Mouse (Mus musculus): Measurements from ENCODE around the gene Fam71e2.

Fam71e2 gene

DNA sequence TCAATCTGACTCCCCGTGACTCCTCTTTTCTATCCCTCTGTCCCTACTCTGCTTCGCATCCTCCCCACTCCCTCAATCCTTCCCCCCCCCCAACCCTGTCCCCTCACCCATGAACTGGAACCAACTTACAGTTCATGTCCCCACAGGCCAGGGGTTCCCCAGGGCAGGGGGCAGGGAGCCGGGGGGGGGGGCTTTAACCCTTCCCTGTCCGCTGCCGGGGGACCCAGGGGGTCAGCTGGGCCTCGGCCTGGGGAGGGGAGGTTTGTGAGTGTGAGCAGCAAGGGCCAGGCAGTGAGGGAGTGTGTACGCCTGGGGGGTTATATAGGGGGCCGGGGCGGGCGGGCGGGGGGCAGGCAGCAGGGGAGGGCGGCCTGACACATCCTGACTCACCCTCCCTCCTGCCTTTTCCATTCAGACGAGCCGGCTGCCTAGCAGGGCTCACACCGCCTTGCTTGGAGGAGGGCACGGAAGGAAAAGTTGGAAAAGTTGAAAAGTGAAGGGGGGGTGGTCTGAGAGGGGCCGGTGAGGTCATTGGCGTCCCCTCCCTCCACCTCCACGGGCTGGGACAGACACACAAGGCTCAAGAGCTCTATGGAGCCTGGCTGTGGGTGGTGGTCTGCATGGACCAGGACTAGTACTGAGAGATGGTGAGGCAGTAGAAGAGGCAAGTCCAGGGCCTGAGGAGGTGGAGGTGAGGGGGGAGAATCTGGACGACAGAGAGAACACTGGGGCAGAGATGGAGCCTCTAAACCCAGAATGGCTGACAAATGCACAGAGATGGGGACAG, 6.9 kb upstream of the Fam71e2 start:
- DNase-seq (ENCODE audit: low spot score), result no peak

DNA sequence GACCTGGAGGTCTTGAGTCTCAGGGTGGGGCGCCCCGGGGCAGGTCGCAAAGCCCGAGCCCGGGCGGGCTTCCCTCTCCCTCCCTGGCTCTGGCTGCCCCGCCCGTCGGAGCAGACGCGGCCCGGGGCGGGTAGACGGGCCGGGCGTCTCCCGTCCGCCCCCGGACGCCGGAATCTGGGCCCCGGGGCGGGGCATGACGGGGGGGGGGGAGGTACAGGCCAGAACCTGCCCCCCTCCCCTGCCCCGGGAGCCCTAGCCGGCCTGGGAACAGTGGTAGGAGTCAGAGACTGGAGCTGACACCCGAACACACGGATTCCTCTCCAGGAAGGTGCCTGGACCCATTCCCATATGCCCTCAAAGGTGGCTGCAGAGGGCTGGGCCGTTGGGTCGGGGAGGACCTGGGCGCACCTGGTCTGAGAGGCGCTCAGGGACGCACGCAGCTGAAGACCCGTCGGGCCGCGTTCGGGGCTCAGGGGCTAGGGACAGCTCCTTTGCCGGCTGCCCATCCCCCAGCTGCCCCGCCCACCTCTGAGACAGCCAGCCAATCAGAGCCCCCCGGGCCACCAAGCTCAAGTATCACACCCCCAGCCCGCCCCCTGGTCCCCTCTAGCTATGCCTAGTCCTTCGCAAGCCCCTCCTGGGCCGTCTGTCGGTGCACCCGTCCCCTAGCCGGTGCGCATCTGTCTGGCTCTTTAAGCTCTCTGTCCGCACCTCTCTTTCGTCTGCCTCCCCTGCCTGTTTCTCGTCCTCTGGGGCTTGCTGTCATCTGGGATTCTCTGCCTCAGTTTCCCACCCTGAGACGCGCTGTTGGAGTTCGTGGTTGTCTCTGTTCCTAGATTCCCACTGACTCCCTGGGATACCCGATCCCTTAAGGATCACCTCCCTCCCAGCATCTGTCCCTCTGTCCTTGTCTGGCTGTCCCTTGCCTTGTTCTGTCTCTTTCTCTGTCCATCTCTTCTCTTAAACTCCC, 6.0 kb upstream of the Fam71e2 start:
- DNase-seq (ENCODE audit: low spot score), result peak; percentile 62

DNA sequence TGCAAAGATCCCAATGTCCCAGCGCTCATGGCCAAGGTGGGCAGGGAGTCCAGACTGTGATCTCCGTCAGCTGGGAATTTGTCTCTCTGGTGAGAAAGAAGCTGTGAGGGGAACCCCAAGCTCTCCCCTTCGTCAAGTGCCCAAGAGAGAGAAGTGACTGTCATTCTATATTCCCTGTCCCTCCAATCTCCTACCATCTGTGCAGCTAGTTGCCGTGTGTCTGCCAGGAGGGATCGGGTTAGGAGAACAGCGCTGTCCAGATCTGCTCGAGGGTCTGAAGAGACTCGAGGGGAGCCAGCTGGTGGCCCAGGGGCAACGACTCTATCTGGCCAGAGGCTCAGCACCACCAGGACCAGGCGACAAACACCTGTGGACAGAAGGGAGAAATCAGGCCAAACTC, 5.0 kb upstream of the Fam71e2 start:
- DNase-seq (ENCODE audit: low spot score), result no peak

DNA sequence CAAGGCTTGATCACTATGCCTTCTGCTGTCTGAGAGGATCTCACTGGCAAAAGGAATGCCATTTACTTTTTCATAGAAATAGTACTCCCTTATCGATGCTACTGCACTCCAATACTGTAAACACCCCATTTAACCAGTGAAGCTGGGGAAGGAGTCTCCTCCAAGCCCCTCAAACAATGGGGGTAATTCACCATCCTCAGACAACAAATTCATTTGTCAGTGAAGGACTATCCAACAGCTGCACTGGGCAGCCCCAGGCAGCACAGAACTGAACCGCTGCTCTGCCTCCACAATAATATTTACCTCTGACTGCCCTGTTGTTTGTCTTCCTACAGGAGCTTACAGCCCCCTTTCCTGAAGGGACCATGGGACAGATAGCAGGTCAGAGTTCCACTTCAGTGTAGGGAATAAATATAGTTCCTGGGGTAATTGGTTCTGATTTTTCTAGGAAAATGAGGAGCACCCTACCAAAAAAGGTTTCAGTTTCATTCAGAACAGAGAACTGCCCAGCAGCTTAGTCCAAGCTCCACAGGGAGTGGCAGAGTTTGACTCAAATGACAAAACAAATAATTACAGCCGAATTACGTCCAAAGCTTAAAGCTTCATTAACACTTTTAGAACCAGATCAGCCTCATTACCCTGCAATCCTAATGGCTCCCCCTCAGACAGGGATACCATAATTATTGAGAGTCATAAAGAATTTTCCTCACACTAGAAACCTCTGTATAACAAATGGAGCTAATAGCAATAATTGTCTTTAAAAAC, 6.0 kb downstream of the Fam71e2 start:
- no peak for DNase-seq (ENCODE audit: low spot score)

DNA sequence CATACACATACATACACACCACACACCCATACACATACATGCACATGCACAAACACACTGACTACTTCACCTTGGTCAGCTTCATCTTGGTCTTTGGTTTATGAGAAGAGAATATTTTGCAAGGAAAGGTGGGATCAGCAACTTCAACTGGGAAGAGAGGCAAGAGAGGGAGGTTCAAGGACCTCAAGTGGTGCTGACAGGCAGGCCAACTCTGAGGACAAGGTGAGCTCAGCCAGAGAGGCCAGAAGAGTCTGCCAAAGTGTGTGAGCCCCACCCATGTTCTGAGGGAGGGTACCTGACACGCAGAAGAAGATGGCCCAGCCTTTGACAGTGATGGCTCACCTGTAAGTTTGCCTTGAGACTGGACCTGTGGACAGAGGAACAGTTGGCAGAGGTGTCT, 11.4 kb downstream of the Fam71e2 start:
- no peak for DNase-seq (ENCODE audit: low spot score)

DNA sequence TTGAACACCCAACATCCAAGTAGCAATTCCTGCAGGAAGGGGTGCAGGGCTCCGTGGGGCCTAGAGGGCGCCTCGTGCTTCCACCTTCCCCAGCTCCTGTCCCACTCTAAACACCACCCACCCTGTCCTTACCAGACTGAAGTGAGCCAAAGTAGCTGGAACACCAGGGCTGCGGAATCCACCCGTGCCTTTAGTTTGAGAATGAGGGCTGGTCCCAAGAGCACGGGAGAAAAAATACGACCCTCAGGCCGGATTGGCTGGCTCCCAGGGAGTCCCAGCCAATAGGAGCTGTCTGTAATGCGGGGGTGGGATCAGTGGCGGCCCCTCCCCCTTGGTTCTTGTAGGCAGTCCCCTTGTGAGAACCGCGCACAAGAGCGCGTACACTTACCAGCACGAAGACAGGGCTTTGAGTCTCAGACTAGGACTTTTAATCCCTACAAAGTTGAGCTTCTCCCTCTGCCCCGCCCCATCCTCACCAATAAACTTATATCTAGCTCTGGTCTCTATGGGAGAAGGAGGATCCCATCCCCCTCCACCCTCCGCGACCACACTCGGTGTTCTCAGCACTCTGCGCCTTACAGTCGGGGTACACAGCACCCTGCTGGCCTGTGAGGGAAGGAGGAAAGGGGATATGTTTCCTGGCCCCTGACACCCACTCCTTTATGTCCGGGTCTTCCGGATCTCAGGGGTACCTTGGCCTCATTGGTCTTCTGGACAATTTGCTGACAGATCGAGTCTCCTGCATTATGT, 18.1 kb downstream of the Fam71e2 start, which contains the start of gene Cox6b2:
TSS of gene Cox6b2 (minus strand) at position 274 of the 750 bp plus-strand sequence.
- DNase-seq (ENCODE audit: low spot score), result peak; percentile 61

DNA sequence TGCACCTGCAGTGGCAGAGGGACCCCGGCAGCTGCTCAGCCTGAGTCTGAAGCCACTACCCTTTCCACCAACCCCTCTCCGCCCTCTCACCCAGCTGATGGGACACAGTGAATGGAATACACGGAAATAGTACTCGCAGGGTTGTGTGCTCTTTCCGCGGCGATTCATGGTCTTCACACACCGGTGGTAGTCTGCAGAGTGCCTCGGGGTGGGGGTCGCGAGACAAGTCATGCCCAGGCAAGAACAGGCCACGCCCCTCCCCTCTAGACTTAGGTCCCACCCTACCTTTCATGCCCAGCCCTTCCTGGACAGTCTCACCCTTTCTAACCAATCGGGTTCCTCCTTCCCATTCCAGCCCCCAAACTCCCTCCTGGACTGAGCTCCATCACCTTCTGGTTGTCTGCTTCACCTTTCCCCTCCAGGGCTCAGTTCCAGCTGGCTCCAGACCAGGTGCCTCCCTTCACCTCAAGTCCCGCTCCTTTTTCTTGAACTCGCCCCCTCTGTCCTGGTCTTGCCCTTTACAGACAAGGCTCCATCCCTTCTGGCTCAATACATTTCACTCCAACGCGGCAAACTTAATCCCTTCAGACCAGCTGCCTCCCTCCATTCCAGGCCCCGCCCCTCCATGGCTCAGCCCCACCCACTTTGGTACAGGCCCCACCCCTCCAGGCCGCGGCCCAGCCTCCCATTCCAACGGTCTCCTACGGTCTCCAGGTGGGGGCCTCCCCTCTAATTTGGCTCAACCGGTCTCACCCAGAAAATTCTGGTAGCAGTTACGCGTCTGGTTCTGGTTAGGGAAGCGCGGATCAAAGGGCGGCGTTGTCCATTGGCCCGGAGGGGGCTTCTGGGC, 18.9 kb downstream of the Fam71e2 start:
- DNase-seq (ENCODE audit: low spot score), result peak; percentile 41

DNA sequence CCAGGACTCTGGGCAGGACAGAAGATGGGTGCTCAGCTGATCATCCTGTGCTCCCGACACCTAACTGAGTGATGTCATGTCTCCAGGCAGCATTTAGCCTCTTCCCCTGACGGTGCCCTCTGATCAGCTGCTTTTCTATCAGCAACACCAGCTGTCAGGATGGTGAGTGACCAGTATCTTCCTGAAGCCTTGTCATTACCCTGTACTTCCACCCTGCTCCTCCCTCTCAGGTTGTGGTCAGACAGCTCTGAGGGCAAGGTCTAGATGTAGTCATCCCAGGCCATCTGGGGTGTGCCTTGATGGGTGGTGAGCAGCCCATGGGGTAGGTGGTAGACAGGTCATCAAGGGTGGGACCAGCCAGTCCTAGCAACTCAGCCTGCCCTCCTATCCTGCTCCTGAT, 21.9 kb downstream of the Fam71e2 start:
- no peak for DNase-seq (ENCODE audit: low spot score)

DNA sequence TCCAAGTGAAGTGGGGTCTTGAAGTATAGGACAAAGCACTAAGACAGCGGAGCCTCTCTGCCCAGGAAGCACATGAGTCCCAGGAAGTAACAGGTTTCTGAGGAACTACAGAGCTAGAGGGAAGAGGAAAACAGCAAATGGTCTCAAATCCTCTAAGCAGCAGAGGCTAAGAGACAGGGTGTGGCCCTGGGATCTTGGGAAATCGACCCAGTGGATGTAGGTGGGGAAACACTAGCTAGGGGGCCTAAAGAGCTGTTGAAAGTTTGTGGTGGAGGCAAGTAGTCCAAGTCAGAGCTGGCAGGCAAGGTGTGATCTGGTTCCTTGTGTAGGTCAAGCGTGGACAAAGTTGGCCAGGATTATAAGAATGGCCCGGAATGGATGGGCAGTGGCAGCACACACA, 22.8 kb downstream of the Fam71e2 start:
- DNase-seq (ENCODE audit: low spot score), result no peak

DNA sequence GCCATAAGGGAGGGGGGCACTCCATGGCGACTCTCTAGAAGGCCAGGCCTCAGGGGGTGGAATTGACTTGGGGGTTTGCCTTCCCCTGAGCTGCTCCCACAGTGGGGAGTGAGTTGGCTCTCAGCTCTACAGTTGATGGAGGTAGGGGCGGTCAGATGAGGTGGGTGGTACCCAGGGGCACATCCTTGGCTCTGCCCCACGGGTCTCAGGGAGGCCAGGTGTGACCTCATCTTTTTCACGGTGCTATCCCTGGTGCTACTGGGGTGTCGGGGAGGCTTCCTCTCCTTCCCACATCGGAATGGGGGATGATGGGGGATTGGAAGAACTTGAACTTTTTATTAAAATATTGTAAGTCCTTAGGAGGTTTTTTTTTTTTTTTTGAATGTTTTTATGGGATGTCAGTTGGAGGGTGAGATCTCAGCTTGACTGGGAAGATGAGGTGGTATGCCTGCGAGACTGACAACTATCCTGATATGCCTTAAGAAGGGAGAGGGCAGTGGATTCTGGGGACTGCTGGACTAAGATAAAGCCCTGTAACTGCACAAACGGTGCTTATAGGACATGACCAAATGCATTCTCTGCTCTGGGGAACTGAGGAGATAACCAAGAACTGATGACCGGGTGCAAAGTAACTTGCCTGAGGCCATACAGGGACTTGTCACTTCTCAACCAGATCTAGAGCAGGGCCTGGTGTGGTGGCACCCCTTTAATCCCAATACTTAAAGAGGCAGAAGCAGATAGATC, 23.8 kb downstream of the Fam71e2 start:
- no peak for DNase-seq (ENCODE audit: low spot score)

DNA sequence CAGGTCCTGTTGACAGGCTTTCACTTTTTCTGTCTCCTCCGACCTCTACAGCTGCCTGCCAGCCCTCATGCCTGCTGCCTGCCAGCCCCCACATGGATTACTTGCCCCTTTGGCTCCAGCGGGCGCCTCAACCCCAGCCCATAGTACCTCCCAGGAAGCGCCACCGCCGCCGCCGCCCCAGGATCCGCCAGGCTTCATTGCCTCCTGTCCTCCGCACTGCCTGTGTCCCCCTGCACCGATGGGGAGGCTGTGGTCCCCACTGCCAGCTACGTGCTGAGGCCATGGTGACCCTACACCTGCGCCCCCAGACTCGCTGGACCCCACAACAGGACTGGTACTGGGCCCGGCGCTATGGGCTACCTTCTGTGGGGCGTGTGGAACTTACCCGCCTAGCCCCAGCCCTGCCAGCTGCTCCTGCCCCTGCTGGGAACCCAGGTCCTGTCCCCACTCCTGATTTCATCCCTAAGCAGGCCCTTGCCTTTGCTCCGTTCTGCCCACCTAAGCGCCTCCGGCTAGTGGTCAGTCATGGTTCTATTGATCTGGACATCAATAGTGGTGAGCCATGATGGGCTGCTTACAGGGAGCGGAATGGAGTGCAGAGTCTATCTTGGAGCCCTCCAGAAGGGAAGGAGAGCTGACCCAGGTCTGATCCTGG, 24.6 kb downstream of the Fam71e2 start:
- DNase-seq (ENCODE audit: low spot score), result no peak

DNA sequence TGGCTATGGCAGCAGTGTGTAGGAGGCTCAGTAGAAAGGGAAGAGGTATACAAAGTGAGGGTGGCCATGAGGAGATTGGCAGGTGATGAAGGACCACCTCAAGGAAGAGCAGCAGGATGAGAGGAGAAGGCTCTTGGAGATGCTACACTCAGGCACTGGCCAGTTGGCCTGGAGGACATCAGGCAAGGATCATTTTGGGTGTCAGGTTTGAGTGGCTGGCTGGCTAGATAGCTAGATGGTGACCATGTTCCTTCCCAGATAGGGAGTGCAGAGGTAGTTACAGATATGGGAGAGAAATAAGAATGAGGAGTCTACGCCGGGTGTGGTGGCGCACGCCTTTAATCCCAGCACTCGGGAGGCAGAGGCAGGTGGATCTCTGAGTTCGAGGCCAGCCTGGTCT, 26.2 kb downstream of the Fam71e2 start:
- DNase-seq (ENCODE audit: low spot score), result no peak

DNA sequence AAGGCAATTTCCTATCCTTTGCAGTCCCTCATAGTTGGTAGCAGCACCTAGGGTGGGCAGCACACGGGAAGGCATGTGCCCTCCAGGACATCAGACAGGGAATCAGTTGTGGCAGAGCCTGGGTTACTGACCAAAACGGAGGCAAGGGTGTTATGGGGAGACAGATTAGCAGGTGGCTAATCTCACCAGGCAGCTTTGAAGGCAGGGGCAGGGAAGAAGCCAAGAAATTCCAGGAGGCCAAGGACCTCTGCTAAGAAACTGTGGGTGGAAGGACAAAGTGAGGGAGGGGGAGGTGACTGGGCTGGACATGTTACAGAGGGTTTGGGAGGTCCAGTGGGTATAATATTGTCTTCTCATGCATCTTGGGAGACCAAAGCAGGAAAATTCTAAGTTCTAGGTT, 27.7 kb downstream of the Fam71e2 start:
- no peak for DNase-seq (ENCODE audit: low spot score)

DNA sequence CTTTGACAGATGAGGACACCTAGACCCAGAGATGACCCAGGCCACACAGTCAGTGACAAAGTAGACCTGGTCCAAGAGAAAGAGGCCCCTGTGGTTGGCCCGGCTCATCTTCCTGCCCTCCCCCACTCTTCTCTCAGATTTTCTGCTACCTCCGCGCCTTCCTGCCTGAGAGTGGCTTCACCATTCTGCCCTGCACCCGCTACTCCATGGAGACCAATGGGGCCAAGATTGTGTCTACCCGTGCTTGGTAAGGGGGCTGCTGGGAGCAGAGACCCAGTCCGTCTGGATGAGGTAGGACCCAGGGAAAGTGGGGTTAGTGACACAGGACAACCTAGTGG, 28.7 kb downstream of the Fam71e2 start:
- no peak for DNase-seq (ENCODE audit: low spot score)

DNA sequence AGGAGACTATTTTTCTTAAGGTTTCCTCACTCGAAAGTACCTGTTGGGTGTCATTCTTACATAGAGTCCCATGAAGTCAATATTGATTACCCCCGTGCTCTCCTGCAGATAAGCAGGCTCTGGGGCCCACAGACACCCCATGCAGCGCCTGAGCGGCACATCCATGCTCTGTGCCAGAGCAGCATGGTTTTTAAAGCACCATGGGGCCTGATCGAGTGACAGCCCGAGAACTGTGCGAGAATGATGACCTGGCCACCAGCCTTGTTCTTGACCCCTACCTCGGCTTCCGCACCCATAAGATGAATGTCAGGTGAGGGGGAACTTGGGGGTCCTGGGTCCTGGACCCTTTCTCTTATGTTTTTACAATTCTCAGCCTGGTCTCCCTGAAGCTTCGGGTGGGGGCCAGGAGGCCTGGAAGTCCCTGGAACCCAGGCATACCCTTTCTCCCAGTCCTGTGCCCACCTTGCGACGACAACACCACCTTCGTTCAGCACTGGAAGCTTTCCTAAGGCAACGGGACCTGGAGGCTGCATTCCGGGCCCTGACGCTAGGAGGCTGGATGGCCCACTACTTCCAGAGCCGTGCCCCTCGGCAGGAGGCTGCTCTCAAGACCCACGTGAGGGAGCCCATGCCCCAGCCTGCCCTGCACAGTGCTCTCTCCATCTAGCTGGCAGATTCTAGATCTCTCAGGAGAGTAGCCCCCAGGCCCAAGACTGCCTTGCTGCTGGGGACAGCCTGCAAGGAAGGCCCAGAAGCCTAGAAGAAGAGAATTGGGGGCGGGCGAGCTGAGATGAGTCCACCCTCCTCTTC, 29.2 kb downstream of the Fam71e2 start:
- DNase-seq (ENCODE audit: low spot score), result no peak

DNA sequence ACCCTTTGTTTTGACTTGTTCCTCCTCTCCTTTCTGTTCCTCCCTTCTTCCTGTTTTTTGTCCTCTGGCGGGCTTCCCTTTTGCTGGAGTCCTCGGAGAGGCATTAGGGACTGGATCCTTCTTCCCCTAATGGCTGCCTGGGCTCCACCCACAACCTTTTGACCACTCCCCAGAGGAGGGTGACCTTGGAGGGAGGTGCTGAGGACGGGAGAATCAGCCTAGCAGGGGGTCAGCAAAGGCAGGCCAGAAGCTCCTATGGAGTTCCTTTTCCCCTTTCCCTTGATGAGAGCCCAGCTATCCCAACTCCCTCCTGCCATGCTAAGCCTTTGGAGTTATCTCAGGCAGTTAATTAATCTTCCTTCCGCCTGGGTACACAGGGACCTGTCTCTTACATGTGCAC, 30.0 kb downstream of the Fam71e2 start:
- DNase-seq (ENCODE audit: low spot score), result peak; percentile 41

DNA sequence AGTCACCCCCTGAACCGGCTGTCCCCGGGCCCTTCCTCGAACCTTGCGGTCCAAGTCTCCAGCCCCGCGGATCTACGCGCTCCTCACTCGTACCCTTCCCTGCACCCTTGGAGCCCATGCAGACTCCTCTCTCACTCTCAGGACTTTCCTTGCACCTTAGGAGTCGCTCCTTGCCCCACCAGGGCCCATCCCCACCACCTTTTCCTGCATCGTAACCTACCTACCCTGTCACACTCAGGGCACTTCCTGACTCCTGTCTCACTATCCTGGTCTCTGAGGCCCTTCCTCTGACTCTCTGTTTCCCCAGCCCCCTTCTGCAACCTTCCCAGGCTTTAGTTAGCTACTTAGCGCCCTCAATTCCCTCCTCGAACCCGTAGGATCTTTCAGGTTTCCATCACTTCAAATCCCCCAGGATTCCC, 30.8 kb downstream of the Fam71e2 start:
- DNase-seq (ENCODE audit: low spot score), result no peak

DNA sequence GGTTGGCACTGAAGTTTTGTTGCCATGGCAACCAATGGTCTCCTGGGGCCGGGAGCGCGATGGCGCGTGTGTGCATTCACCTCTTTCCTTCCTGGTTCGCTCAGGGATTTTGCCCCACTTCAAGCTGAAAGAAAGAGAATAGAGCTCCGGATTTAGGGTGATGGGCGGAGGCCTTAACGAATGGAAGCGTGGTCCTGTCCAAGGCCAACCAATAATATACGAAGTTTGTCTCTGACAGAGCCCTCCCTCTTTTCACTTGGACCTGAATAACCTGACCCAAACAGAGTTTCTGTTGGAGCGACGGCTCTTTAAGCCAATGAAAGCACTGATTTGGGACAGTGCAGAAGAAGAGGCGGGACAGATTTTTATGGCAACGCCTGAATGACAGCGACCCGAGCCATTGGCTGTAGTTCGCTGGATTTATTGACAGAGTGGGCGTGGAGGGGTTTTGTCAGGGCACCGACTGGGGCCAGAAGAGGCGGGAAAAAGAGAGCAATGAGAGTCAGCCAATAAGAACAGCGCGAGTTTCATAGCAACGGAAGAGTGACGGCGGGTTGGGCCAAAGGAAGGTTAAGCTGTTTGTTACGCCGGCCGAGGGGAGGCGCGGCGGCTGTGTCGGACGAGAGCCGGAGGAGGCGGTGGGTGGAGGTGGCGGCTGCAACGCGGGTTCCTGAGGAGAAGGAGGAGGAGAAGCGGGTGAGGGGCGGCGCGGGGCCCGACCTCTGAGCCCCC, 31.4 kb downstream of the Fam71e2 start, which contains the start of gene Kmt5c:
TSS of gene Kmt5c (plus strand) at position 572 of the 732 bp plus-strand sequence.
- DNase-seq (ENCODE audit: low spot score), result peak; percentile 90
